Mouse (Mus musculus) B cell, adult 2 months (primary cell): ENCODE data around the gene Rfx4.

Experiments used
- DNase-seq, 2 experiments: peaks; one replicate each; pipeline ENCODE4 v3.0.0; 2022

Gene Rfx4

DNA sequence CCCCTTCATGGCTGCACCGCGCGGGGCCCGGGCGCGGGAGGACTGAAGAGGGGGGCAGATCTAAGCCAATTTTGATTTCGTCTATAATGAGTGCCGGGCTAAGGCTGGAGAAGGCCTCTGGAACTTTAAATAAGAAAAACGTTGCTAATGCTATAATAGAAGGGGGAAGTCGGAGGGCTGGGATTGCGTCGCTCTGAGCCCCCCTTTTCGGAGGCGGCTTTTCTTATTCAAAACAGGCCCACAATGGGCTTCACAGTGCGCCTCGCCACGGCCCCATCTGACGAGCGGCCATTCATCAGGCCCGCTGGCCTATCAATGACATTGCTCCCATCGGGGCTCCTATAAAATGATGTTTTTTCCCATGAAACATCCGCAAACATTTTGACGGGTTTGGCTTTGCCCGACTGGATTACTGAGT is at the start of gene Rfx4:
TSS of gene Rfx4 (plus strand) at position 277 of the 418 bp plus-strand sequence.
- DNase-seq, result peak; percentile 36 to 38

GRCm38 (mm10) chr10:84706543-84706942 is 49.3 kb upstream of the Rfx4 start:
- DNase-seq, result no peak

GRCm38 (mm10) chr10:84707226-84707625 is 48.6 kb upstream of the Rfx4 start:
- no peak for DNase-seq

GRCm38 (mm10) chr10:84707752-84708530 is 47.9 kb upstream of the Rfx4 start:
- no peak for DNase-seq

DNA sequence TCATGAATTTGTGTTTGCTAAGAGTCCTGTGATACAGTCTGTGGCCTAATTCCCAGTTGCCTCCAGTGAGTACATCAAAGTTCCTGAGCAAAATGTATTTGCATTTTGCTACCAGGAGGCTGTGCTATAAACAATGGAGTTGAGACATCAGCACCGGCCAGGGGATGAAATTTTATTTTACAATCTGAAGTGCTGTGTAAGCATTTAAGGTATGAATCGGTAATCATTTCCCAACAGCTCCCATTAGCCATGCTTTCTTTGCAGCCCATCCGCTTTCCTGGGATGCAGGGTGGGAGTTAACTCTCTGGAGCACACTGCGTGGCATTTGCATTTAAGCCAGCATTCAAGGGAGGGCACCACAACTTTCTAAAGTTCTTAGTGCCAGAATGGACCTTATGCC is 45.7 kb upstream of the Rfx4 start:
- DNase-seq, result no peak

DNA sequence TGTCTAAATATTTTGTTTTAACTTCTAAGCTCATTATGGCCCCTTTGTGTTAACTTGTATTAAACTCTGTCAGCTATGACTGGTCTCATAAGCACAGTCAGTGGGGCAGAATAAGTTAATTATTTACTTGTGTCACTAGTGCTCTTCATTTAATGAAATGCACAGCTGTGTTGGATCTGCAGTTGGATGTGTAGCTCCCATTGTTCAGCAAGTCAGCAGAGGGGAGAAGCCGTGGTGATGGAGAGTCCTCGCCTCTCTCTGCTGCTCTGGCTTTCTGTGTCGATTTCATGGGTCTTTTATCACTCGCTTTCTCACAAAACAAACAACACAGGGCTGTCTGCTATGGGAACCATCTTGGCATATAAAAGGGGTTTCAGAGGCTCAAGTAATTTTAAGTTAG is 45.0 kb upstream of the Rfx4 start:
- no peak for DNase-seq

GRCm38 (mm10) chr10:84711479-84711878 is 44.4 kb upstream of the Rfx4 start:
- DNase-seq, result no peak

- DNase-seq, result no peak
Measured at GRCm38 (mm10) chr10:84711940-84712339, 43.9 kb upstream of the Rfx4 start.

DNA sequence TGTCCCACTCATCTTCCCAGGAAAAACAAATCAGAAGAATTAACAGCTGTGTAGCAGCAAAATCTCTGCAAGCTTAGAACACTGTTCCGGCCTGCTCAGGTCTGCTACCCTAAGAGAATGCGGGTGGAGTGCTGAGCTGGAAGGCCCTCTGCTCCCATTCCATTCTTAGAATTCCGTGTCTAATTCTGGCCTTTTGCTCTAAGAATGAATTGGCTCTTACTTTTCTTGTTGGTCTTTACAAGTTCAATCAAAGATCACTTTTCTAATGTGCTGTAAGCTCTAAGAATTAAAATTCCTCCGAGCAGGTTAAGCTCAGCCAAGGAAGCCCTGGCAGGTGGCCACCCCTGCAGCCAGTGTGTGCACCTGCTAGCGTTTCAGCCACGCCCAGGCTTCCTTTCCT is 43.3 kb upstream of the Rfx4 start:
- no peak for DNase-seq

DNA sequence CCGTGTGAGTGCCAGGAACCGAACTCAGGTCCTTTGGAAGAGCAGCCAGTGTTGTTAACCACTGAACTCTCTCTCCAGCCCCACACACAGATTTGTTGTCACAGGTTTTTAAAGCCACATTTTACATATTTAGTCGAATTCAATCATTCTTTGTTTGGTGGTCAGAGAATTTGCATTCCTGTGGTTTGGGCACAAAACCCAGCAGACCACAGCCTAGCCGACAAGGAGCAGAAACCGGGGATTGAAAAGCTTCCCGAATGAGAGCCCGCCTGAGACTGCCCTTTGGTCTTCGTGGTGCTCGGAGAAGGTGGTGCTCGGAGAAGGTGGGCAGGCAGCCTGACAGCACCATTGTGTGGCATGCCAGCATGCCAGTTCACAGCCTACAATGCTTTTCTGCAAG is 42.8 kb upstream of the Rfx4 start:
- no peak for DNase-seq

DNA sequence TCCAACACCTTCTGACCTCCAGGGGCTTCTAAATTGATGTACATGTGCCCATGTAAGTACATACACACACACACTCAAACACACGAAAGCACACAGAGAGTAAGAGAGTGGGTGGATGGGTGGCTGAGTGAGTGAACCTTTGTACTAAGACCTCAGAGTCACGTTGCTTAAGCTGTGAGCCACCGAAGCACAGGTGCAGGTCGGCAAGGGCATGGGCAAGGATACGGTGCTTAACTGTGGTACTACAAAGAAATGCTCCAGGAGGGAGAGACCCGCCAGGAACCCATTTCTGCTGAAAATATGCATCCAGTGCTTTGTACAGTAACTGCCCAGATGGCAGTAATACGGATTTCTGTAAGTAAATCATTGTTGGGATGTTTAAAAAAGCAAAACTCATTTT is 40.2 kb upstream of the Rfx4 start:
- DNase-seq, result no peak

- no peak for DNase-seq
Measured at GRCm38 (mm10) chr10:84716581-84716980, 39.3 kb upstream of the Rfx4 start.

GRCm38 (mm10) chr10:84722711-84723110 is 33.2 kb upstream of the Rfx4 start:
- DNase-seq, result no peak

- no peak for DNase-seq
Measured at GRCm38 (mm10) chr10:84727005-84727404, 28.9 kb upstream of the Rfx4 start.

- no peak for DNase-seq
Measured at GRCm38 (mm10) chr10:84727760-84728159, 28.1 kb upstream of the Rfx4 start.

- DNase-seq, result peak; percentile 10 to 17
Measured at GRCm38 (mm10) chr10:84730078-84730477, 25.8 kb upstream of the Rfx4 start.

DNA sequence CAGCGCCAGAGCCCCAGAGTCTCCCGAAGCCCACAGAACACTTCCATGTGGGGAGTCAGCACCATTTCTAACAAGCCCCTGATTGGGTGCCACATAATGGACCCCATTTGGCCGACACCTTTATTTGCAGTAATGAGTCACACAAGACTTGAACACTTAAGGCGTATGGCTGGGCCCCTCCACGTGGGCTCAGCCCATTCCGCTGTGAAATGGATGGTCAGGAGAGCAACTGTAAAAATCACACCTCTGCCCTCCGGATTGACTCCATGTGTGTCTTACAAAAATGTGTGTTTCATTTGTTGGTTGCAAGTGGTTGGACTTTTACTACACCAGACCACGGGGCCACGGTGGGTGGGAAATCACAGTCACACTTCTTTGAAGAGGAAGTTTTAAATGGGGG is 24.9 kb upstream of the Rfx4 start:
- DNase-seq, result no peak

GRCm38 (mm10) chr10:84733511-84733910 is 22.4 kb upstream of the Rfx4 start:
- DNase-seq, result no peak

- peak; percentile 33 to 37 for DNase-seq
Measured at GRCm38 (mm10) chr10:84754851-84755785, 744 bp upstream of the Rfx4 start.

DNA sequence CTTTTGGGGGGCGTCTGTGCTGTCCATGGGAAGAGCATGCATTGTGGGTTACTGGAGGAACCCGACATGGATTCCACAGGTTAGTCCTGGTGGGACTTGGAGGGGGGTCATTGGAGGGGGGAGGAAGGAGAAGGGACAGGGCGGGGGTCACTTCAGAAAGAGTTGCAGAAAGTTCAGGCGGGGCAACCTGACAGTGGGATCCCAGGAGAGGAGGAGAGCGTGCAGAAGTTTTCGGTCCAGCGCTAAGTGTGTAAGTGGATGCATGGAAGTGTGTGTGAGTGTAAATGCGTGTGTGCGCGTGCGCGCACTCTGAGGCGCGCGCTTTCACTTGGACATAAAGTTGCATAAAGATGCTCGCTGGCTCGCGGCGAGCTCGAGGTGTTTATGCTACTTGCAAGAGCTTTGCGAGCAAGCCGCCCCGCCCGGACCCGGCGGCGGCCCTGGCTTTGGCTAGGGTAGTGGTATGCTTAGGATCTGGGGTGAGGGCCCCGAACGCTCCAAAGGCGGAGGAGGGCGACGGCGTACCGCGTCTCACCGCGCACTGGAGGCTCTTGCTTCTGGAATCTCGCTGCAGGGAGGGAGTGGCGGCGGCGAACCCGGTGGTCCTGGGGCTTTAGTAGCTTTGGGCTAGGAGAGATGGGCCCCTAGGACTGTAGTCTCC is 703 bp downstream of the Rfx4 start:
- DNase-seq, result peak; percentile 39 to 47

GRCm38 (mm10) chr10:84757426-84758199 is 1.8 kb downstream of the Rfx4 start:
- DNase-seq, result peak; percentile 22 to 37

DNA sequence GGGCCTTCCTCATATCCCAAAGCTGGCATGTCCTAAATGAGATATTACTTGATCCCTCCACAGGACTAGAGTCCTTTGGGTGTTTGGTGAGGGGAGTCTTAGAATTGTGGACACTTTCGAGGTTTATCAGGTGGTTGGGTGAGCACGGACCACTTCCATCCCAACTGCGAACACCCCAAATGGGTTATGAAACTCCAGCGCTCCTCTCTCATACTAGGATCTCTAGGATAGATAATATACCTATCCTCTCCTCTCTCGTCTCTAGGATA is 2.3 kb downstream of the Rfx4 start:
- no peak for DNase-seq
